Mouse (Mus musculus) C2C12 (cell line): ENCODE data around the gene Gm28038.

Experiments used
- CTCF ChIP-seq: IDR thresholded peaks from one replicate; pipeline ENCODE4 v1.5.1; 2011; ENCODE audit not compliant: control insufficient read depth, insufficient read depth, insufficient read length
- MAX ChIP-seq: IDR thresholded peaks from one replicate; pipeline ENCODE4 v1.6.1; 2011; ENCODE audit warnings: mild to moderate bottlenecking, control low read depth
- MYOD1 ChIP-seq: IDR thresholded peaks from one replicate; pipeline ENCODE4 v1.6.1; 2011; ENCODE audit warnings: low read depth; ENCODE audit not compliant: control insufficient read depth, insufficient read length
- MYOG ChIP-seq: IDR thresholded peaks from one replicate; pipeline ENCODE4 v1.6.1; 2011; ENCODE audit not compliant: control insufficient read depth, insufficient read length; ENCODE audit errors: extremely low read depth
- USF1 ChIP-seq: IDR thresholded peaks from one replicate; pipeline ENCODE4 v1.6.1; 2011; ENCODE audit warnings: low read depth, mild to moderate bottlenecking, control low read depth, moderate library complexity

GRCm38 (mm10) chr2:30309351-30309750 is 28.5 kb downstream of the Gm28038 start:
- TF ChIP-seq MYOG (no peak), CTCF (no peak), MYOD1 (no peak), USF1 (no peak), MAX (no peak)
